Mouse (Mus musculus) testis, adult 2 months (tissue): ENCODE measurements around the gene Dgkg.

ENCODE experiments used
- CTCF ChIP-seq: fragments of 200-500 bp; IDR thresholded peaks from 2 replicates; pipeline ENCODE4 v1.5.1; 2012; ENCODE audit warnings: low read depth, mild to moderate bottlenecking, inconsistent platforms, low read length, moderate library complexity; ENCODE audit not compliant: control insufficient read depth, insufficient read depth, insufficient replicate concordance
- POLR2A ChIP-seq: fragments of 200-500 bp; IDR thresholded peaks from 2 replicates; pipeline ENCODE4 v1.6.1; 2012; ENCODE audit warnings: low read depth, mild to moderate bottlenecking, inconsistent platforms, low read length, moderate library complexity; ENCODE audit not compliant: control insufficient read depth

GRCm38 (mm10) chr16:22426866-22427265 lies 230.2 kb downstream of the Dgkg start:
- TF ChIP-seq CTCF (no peak), POLR2A (no peak)
